Mouse (Mus musculus) urinary bladder, postnatal 25 days (tissue): ENCODE results near the gene Olfr1394.
A peak's percentile ranks its signal among the peaks of the same experiment; 100 is the strongest.
"Not testable (repeated sequence)": the region's sequence is repeated elsewhere in the genome, so short reads cannot be mapped to it uniquely, and the experiment has no call there.

Experiments
- DNase-seq: peaks from one replicate; pipeline ENCODE4 v3.0.0; 2022; ENCODE audit warnings: low spot score

The Olfr1394 gene

GRCm38 (mm10) chr11:49189737-49190136 is 35.6 kb downstream of the Olfr1394 start:
- DNase-seq = peak; percentile 57

- DNase-seq = no peak
Measured at GRCm38 (mm10) chr11:49191083-49191482, 36.9 kb downstream of the Olfr1394 start.

GRCm38 (mm10) chr11:49194771-49195170 is 40.6 kb downstream of the Olfr1394 start:
- DNase-seq = not testable (repeated sequence)

DNA sequence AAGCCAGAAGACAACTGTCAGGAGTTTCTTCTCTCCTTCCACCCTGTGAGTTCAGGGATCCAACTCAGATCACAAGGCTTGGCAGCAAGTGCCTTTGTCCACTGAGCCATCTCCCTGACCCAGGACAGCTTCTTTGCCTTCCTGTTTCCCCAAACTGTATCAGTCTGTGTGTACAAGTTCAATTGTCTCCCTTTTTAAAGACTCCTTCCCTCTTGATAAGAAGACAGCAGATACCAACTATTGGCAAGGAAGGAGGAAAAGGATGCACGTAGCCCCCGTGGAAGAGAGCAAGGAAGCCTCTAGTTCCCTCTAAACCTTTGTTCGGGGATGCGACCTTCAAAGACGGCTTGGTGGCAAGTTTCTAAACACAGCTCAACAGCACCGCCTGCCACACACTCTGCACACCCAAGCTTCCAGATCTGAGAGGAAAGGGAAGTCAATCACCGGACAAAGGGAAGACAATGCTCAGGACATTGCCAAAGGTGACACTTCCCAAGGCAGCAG is 41.7 kb downstream of the Olfr1394 start:
- no peak for DNase-seq

DNA sequence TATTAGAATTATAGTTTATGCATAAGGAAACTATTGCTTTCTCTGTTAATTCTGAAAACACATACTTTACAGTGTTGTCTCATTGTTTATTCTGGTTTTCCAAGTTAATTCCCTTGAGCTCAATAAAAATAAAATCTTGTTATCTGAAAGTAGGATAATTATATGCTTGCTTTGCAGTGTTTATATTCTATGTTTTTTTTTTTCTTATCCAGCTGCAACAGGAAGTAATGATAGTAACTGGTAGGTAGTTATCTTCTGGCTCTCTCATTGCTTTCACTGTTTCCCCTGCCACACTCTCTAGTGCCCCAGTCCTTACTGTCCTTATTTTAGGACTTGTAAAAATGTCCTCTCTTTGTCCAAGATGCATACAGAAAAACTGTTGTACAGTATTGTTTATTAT is 46.5 kb downstream of the Olfr1394 start:
- DNase-seq = no peak

- DNase-seq = no peak
Measured at GRCm38 (mm10) chr11:49201142-49201541, 47.0 kb downstream of the Olfr1394 start.

DNA sequence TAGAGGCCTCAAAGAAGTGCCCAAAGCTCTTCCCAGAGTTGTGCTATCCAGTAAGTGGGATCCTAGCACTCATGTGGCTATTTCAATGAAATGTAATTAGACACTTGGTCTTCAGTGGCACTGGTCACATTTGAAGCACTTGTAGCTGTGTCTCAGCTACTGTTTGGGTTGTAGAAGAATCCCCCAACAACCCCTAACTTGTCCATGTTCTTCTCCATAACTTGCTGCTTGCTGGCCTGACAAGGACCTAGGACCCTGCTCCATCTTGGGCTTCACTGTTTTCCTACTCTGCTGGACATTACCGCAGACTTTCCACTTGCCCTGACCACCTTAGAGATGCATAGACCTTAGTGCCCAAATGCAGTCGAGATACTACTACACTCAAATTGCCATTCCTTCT is 47.9 kb downstream of the Olfr1394 start:
- no peak for DNase-seq

- DNase-seq = peak; percentile 15
Measured at GRCm38 (mm10) chr11:49202523-49203061, 48.4 kb downstream of the Olfr1394 start.

DNA sequence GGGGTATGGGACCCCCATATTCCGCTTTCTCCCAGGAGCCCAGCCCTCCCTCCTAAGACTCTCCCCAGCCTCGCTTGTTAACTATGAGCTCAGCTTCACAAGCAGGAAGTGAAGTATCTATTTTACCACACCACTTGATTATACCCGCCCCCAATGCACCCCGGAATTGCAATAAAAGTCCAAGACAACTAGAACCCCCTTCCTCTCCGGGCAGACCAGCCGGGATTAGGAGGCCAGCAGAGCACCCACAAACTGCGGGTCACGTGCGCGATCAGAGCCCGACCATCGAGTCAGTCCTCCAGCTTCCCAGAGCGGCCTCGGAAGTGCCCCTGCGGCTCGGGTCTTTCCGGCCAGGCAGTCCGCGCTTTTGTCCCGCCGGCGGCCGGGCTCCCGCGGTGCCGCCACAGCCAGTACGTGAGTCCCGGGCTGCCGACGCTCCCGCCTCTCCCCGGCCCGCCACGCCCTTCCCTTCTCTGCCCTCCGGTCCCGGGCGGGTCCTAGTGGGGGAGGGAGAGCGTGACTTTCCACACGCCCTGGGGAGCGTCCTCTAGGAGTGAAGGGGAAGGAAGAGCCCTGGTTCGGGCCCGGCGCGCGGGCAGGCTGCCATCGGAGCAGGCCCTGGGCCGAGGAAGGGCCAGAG is 49.1 kb downstream of the Olfr1394 start, which contains the start of gene Zfp62:
TSS of gene Zfp62 (plus strand) at position 164 of the 640 bp plus-strand sequence.
- DNase-seq = peak; percentile 93

- DNase-seq = peak; percentile 10
Measured at GRCm38 (mm10) chr11:49203771-49204497, 49.8 kb downstream of the Olfr1394 start.

DNA sequence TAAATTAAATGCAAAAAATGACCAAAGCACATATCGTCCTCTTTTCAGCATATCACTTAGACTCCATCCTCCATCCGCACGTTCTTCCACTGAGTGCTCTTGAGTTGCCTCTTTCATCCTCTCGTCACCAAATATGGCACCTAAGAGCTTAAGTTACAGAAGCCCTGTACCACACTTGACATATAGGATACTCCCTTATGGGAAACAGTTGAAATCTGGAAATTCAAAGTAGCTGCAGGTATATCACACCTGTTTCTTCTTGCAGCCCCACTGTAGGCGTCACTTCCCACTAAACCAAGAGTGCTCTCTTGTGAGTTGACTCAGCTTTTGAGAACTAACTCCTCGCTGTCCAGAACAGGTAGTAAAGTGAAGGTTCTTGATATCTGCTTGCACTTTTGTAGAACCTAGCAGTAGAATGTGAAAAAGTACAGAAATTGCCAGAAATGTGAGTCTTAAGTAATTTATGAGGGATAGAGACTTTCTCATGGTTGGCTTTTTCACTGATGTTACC is 51.0 kb downstream of the Olfr1394 start:
- DNase-seq = no peak

GRCm38 (mm10) chr11:49207495-49207894 is 53.3 kb downstream of the Olfr1394 start:
- no peak for DNase-seq
